Mouse (Mus musculus) stomach, postnatal 0 days (tissue): ENCODE data around the gene Gm815.

ENCODE experiments used
- CTCF ChIP-seq: IDR thresholded peaks from 2 replicates; pipeline ENCODE4 v1.5.1; 2016; ENCODE audit warnings: antibody characterized with exemption, low read depth, mild to moderate bottlenecking, moderate library complexity
- EP300 ChIP-seq: optimal IDR thresholded peaks from 2 replicates; pipeline ENCODE3; 2016; ENCODE audit warnings: antibody characterized with exemption

GRCm38 (mm10) chr19:26872886-26873285, 12.8 kb upstream of the Gm815 start:
- TF ChIP-seq CTCF = no peak
- no peak for TF ChIP-seq EP300
